Mouse (Mus musculus): ENCODE results near the gene Hyal2. TPM values are rescaled to one million over a fixed set of nuclear protein-coding genes. Genes with fewer than 3 reads are reported as not detected.
"Not testable (repeated sequence)": the region's sequence is repeated elsewhere in the genome, so short reads cannot be mapped to it uniquely, and the experiment has no call there.

Gene Hyal2
- polyA plus RNA-seq, 1 experiment from 2014 or later, result 105 TPM

DNA sequence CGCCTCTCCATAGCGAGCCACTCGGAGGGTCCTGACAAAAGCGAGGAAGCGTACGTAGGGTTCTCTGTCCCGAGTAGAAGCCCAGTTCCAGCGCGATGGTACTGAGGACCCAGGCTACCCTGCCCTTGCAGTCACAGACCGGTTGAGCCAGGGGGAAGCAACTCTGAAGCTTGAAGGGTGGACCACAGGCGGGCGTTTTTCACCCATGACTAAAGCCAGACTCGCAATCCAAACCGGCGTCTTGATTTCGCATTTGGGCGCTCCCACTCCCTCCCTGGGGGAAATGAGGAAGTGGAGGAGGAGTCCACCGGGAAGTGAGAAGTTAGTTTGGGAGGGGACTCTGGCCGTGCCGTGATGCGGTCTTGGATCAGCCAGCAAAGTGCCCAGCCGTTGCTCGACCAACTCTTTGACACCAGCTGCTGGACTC, 12.7 kb upstream of the Hyal2 start:
- H3K27me3 ChIP-seq (ENCODE audit: control insufficient read depth, insufficient read depth, low read length), result peaks cover 14% of the 10 kb centered on the region
- ATAC-seq (replicated peaks; ENCODE audit: insufficient number of reproducible peaks, low FRiP score, low TSS enrichment), result peak; percentile 22; the same call in 1 of the 2 replicates
- H3K9ac ChIP-seq (ENCODE audit: low read depth, low read length), result peak overlapping the region; percentile 97
- under 1% methylated on average over 23 of the region's 23 CpGs for WGBS (ENCODE audit: insufficient replicate concordance)
- H3K36me3 ChIP-seq (ENCODE audit: control insufficient read depth, insufficient read depth, low read length), result peaks cover 22% of the 10 kb centered on the region
- H3K27ac ChIP-seq (ENCODE audit: low read depth, low read length), result peak overlapping the region; percentile 98
- peak overlapping the region; percentile 98 for H3K4me2 ChIP-seq
- peak overlapping the region; percentile 84 for H3K4me3 ChIP-seq (ENCODE audit: low read depth, low read length)
- peaks cover 43% of the 10 kb centered on the region for H3K4me1 ChIP-seq (ENCODE audit: control insufficient read depth, insufficient read depth, low read length)
- H3K9me3 ChIP-seq (replicated peaks; ENCODE audit: control insufficient read depth, low read length), result no peaks in the 10 kb centered on the region

DNA sequence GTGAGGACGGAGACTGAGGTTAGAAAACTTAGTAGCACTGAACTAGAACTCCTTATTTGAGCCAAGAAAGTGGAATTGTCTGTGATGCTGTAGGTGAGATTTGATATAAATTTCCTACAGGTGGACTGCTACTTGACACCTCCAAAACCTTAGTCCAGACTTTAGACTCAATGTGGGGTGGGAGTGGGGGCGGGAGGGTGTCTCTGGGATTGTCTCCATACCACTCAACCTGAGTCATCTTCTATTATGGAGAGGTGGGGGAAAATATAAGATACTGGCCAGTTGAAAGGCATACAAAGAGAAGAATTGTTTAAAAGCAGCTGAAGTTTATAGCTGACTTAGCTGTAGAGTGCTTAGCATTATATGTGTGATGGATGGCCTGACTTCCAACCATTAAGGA, 12.0 kb upstream of the Hyal2 start:
- WGBS (ENCODE audit: insufficient replicate concordance), result 32% methylated on average over 2 of the region's 2 CpGs
- peak overlapping the region; percentile 98 for H3K4me2 ChIP-seq
- H3K9me3 ChIP-seq (replicated peaks; ENCODE audit: control insufficient read depth, low read length), result no peaks in the 10 kb centered on the region
- peaks cover 7% of the 10 kb centered on the region for H3K27me3 ChIP-seq (ENCODE audit: control insufficient read depth, insufficient read depth, low read length)
- H3K9ac ChIP-seq (ENCODE audit: low read depth, low read length), result peak overlapping the region; percentile 97
- peaks cover 25% of the 10 kb centered on the region for H3K36me3 ChIP-seq (ENCODE audit: control insufficient read depth, insufficient read depth, low read length)
- peak overlapping the region; percentile 98 for H3K27ac ChIP-seq (ENCODE audit: low read depth, low read length)
- H3K4me1 ChIP-seq (ENCODE audit: control insufficient read depth, insufficient read depth, low read length), result peaks cover 41% of the 10 kb centered on the region
- H3K4me3 ChIP-seq (ENCODE audit: low read depth, low read length), result peak overlapping the region; percentile 84
- ATAC-seq (replicated peaks; ENCODE audit: insufficient number of reproducible peaks, low FRiP score, low TSS enrichment), result no peak

DNA sequence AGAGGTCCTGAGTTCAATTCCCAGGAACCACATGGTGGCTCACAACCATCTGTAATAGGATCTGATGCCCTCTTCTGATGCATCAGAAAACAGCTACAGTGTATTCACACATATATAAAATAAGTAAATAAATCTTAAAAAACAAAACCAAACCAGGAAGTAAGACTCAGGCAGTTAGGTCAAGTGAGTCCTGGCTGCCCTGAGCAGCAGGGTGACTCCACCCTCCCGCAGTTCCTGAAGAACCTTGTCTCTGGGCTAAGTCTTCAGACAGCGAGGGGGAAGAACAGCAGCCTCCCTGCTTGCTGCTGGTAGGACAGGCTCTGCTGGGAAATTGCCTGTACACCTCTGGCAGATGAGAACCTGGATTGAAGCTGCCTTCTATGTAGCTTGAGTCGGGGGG, 11.4 kb upstream of the Hyal2 start:
- WGBS (ENCODE audit: insufficient replicate concordance), result 64% methylated on average over 3 of the region's 3 CpGs
- H3K36me3 ChIP-seq (ENCODE audit: control insufficient read depth, insufficient read depth, low read length), result peaks cover 30% of the 10 kb centered on the region
- no peaks in the 10 kb centered on the region for H3K9me3 ChIP-seq (replicated peaks; ENCODE audit: control insufficient read depth, low read length)
- H3K27me3 ChIP-seq (ENCODE audit: control insufficient read depth, insufficient read depth, low read length), result peaks cover 3% of the 10 kb centered on the region; the same call in 1 of the 2 replicates
- H3K4me2 ChIP-seq, result peak overlapping the region; percentile 98
- no peak overlapping the region for H3K27ac ChIP-seq (ENCODE audit: low read depth, low read length)
- peaks cover 35% of the 10 kb centered on the region for H3K4me1 ChIP-seq (ENCODE audit: control insufficient read depth, insufficient read depth, low read length)
- peak overlapping the region; percentile 97; the same call in 1 of the 2 replicates for H3K9ac ChIP-seq (ENCODE audit: low read depth, low read length)
- ATAC-seq (replicated peaks; ENCODE audit: insufficient number of reproducible peaks, low FRiP score, low TSS enrichment), result no peak
- H3K4me3 ChIP-seq (ENCODE audit: low read depth, low read length), result peak overlapping the region; percentile 84

DNA sequence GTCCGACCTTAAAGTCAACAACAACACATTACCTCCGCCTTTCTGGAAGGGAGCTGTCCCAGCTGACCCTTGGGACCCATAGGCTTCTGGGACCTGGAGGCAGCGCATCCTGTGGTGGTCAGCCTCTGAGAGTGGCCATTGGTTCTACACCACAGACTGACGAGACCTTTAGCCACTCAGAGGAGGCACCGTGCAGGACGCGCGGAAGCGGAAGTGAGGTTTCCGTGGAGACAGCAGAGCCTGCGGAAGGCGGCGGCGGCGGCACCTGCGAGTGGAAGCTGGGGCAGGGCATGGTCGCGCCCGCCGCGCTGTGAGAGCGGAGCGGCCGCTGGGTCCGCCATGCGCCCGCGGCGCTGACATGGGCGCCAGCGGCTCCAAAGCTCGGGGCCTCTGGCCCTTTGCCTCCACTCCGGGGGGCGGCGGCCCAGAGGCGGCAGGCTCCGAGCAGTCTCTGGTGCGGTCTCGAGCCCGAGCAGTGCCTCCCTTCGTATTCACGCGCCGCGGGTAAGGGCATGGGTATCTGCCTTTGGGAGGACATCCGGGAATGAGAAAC, 4.6 kb upstream of the Hyal2 start, which contains the start of gene Tusc2:
Gene Tusc2, plus strand, starts transcription at position 227 of the 553 bp plus-strand sequence.
- Histone ChIP-seq H3K9me3 (replicated peaks; ENCODE audit: control insufficient read depth, low read length) (no peaks in the 10 kb centered on the region), H3K4me1 (ENCODE audit: control insufficient read depth, insufficient read depth, low read length) (peaks cover 23% of the 10 kb centered on the region), H3K9ac (ENCODE audit: low read depth, low read length) (peak within 1 kb of the TSS; percentile 82), H3K4me3 (ENCODE audit: low read depth, low read length) (peak within 1 kb of the TSS; percentile 90), H3K36me3 (ENCODE audit: control insufficient read depth, insufficient read depth, low read length) (peaks cover 30% of the 10 kb centered on the region), H3K27me3 (ENCODE audit: control insufficient read depth, insufficient read depth, low read length) (no peaks in the 10 kb centered on the region), H3K4me2 (peak within 1 kb of the TSS; percentile 80), H3K27ac (ENCODE audit: low read depth, low read length) (peak within 1 kb of the TSS; percentile 63)
- peak; percentile 88 for ATAC-seq (replicated peaks; ENCODE audit: insufficient number of reproducible peaks, low FRiP score, low TSS enrichment)
- WGBS (ENCODE audit: insufficient replicate concordance), result under 1% methylated on average over 46 of the region's 46 CpGs

DNA sequence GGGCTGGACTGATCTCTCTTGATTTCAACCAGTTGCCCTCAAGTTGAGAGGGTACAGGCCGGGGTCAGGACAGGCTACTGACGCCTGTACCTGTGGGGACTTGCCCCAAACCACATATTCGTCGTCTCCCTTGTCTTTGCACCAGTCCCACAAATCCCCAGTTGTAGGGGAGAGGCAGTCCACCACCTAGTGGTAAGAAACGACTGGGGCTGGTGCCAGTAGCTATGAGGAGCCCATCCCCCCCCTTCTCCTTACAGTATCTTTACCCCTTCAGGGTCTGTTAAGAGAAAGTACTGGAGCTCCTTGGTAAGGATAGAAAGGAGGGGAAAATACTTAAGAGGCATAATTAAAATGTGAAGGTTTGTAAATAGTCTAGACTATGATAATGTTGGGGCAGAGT, 2.2 kb upstream of the Hyal2 start:
- 43% methylated on average over 5 of the region's 5 CpGs for WGBS (ENCODE audit: insufficient replicate concordance)
- H3K36me3 ChIP-seq (ENCODE audit: control insufficient read depth, insufficient read depth, low read length), result peaks cover 21% of the 10 kb centered on the region
- H3K4me2 ChIP-seq, result 0 out of 2 replicates have a peak overlapping the region, but pooled peaks have one; percentile 14
- H3K27ac ChIP-seq (ENCODE audit: low read depth, low read length), result 0 out of 2 replicates have a peak overlapping the region, but pooled peaks have one; percentile 4
- not testable (repeated sequence) for H3K4me3 ChIP-seq (ENCODE audit: low read depth, low read length); H3K27me3 ChIP-seq (ENCODE audit: control insufficient read depth, insufficient read depth, low read length); H3K9me3 ChIP-seq (replicated peaks; ENCODE audit: control insufficient read depth, low read length); H3K9ac ChIP-seq (ENCODE audit: low read depth, low read length); ATAC-seq (replicated peaks; ENCODE audit: insufficient number of reproducible peaks, low FRiP score, low TSS enrichment)
- H3K4me1 ChIP-seq (ENCODE audit: control insufficient read depth, insufficient read depth, low read length), result peaks cover 32% of the 10 kb centered on the region

DNA sequence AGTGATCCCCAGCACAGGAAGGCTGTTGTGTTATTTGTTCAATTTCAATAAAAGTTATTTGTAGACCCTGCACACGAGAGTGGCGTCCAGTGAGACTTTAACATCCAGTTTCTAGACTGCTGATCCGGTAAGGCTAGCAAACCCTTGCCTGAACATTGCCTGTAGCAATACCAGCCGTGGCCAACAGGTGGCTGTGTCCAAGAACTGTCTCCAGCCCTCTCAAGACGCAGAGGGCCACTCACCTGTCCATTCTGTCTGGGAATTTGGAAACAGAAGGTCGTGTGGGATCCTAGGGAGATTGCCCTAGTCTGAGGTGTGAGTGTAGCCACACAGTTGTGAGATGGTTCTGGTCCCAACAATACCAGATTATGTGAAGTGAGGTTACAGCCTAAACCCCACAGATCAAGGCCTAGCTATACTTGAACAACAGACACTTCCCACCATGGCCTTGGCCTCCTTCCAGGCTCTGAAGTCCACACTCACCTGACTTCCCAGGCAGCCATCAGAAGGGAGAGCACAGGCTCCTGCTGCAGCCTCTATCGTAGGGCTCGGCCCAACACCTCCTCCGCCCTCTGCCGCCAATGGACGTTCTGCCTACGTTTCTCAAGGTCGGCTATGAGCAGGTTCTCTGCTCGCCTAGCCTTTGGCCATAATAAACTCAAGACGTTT, 1.6 kb upstream of the Hyal2 start:
- no peak for ATAC-seq (replicated peaks; ENCODE audit: insufficient number of reproducible peaks, low FRiP score, low TSS enrichment)
- H3K9me3 ChIP-seq (replicated peaks; ENCODE audit: control insufficient read depth, low read length), result no peaks in the 10 kb centered on the region
- peaks cover 38% of the 10 kb centered on the region for H3K4me1 ChIP-seq (ENCODE audit: control insufficient read depth, insufficient read depth, low read length)
- H3K36me3 ChIP-seq (ENCODE audit: control insufficient read depth, insufficient read depth, low read length), result peaks cover 19% of the 10 kb centered on the region
- WGBS (ENCODE audit: insufficient replicate concordance), result 49% methylated on average over 15 of the region's 15 CpGs
- 0 out of 2 replicates have a peak overlapping the region, but pooled peaks have one; percentile 10 for H3K4me3 ChIP-seq (ENCODE audit: low read depth, low read length)
- no peaks in the 10 kb centered on the region for H3K27me3 ChIP-seq (ENCODE audit: control insufficient read depth, insufficient read depth, low read length)
- peak overlapping the region; percentile 86 for H3K27ac ChIP-seq (ENCODE audit: low read depth, low read length)
- peak overlapping the region; percentile 93 for H3K4me2 ChIP-seq
- H3K9ac ChIP-seq (ENCODE audit: low read depth, low read length), result 0 out of 2 replicates have a peak overlapping the region, but pooled peaks have one; percentile 39

DNA sequence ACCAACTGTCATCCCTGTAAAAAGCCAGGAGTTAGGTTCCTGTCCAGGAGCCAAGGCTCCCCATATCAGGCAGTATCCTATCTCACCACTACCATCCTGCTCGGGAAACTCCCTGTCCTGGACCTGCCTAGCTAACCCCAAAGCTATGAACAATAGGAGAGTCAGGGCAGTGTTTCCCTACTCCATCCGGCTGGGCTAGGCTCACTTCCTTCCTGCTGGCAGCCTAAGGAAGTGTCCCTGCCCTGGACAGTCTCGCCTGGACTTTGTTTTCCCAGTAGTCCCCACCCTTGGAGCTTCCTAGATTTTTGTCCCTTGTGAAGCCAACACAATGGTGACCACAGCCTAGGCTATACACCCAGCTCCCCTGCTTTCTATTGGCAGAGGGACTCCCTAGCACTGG, 890 bp upstream of the Hyal2 start:
- H3K4me1 ChIP-seq (ENCODE audit: control insufficient read depth, insufficient read depth, low read length), result peaks cover 44% of the 10 kb centered on the region
- WGBS (ENCODE audit: insufficient replicate concordance), result 62% methylated on average over 3 of the region's 3 CpGs
- peak overlapping the region; percentile 86 for H3K27ac ChIP-seq (ENCODE audit: low read depth, low read length)
- no peak overlapping the region for H3K9ac ChIP-seq (ENCODE audit: low read depth, low read length)
- H3K27me3 ChIP-seq (ENCODE audit: control insufficient read depth, insufficient read depth, low read length), result no peaks in the 10 kb centered on the region
- no peaks in the 10 kb centered on the region for H3K9me3 ChIP-seq (replicated peaks; ENCODE audit: control insufficient read depth, low read length)
- H3K36me3 ChIP-seq (ENCODE audit: control insufficient read depth, insufficient read depth, low read length), result peaks cover 16% of the 10 kb centered on the region
- peak overlapping the region; percentile 93 for H3K4me2 ChIP-seq
- peak overlapping the region; percentile 3; the same call in 1 of the 2 replicates for H3K4me3 ChIP-seq (ENCODE audit: low read depth, low read length)
- ATAC-seq (replicated peaks; ENCODE audit: insufficient number of reproducible peaks, low FRiP score, low TSS enrichment), result no peak

DNA sequence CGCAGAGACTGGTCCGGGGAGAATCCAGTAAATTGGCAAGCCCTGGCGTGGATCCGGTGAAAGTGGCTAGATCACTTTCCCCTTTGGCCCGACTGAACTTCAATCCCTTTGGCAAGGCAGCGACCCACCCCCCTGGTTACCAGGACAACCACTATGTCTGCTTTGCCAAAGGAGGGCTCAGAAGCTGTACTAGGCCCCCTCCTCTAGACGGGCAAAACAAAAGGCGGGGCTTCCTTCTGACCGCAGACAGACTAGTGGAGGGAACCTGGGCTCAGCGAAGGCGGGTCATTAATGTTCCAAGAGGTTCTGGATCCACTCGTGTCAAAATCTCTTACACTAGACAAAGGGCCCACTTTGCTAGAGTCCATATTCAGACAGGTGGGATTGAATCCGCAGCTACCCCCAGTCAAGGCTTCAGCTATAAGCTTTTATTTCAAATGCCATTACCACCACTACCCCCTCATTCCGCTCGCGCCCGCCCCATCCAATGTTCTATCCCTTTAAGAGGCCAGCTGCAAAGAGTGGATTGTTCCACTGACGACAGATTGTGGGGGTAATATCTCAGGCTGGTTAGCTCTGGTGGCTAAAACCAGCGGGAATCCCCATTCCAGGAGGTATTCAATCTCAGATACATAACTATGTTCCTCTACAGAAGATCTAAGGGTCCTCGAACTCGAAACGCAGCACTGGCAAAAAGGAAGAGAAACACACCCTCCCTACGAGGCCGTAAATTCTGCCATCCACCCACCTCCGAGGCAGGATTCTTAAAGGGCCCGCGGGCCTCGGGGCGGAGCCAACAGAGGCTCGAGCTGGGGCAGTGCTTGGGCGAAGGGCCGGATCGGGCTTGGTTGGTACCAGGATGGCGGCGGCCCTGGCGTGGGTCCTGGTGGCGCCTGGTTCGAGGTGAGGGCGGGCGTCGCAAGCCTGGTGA, 851 bp downstream of the Hyal2 start:
- Histone ChIP-seq H3K27ac (ENCODE audit: low read depth, low read length) (peak overlapping the region; percentile 86), H3K9me3 (replicated peaks; ENCODE audit: control insufficient read depth, low read length) (no peaks in the 10 kb centered on the region), H3K4me3 (ENCODE audit: low read depth, low read length) (peak overlapping the region; percentile 85), H3K36me3 (ENCODE audit: control insufficient read depth, insufficient read depth, low read length) (peaks cover 22% of the 10 kb centered on the region), H3K27me3 (ENCODE audit: control insufficient read depth, insufficient read depth, low read length) (no peaks in the 10 kb centered on the region), H3K4me1 (ENCODE audit: control insufficient read depth, insufficient read depth, low read length) (peaks cover 46% of the 10 kb centered on the region), H3K4me2 (peak overlapping the region; percentile 93), H3K9ac (ENCODE audit: low read depth, low read length) (peak overlapping the region; percentile 92)
- ATAC-seq (replicated peaks; ENCODE audit: insufficient number of reproducible peaks, low FRiP score, low TSS enrichment), result peak; percentile 68
- WGBS (ENCODE audit: insufficient replicate concordance), result under 1% methylated on average over 41 of the region's 41 CpGs

Data from heart, embryonic 11.5 days (tissue).